Mouse (Mus musculus) kidney, adult 11 months (tissue): ENCODE measurements around the gene Olfr574.

Source experiments
- DNase-seq: peaks from one replicate; pipeline ENCODE4 v3.0.0; 2022

Olfr574 gene

GRCm38 (mm10) chr7:102948167-102948566, at the start of gene Olfr574:
TSS of gene Olfr574 (plus strand) at chr7:102948467.
- DNase-seq, result no peak

- no peak for DNase-seq
Observed at GRCm38 (mm10) chr7:102915261-102915660, 33.0 kb upstream of the Olfr574 start.

- no peak for DNase-seq
Observed at GRCm38 (mm10) chr7:102916405-102916804, 31.9 kb upstream of the Olfr574 start.

GRCm38 (mm10) chr7:102917032-102917875, 31.0 kb upstream of the Olfr574 start, which contains the start of gene Olfr571:
TSS of gene Olfr571 (minus strand) at chr7:102917536.
- no peak for DNase-seq

- DNase-seq, result no peak
Observed at GRCm38 (mm10) chr7:102919632-102920031, 28.6 kb upstream of the Olfr574 start.

- no peak for DNase-seq
Observed at GRCm38 (mm10) chr7:102924109-102924508, 24.2 kb upstream of the Olfr574 start, which contains the start of gene Olfr572. TSS of gene Olfr572 (plus strand) at chr7:102924409.

GRCm38 (mm10) chr7:102927105-102927504, 21.2 kb upstream of the Olfr574 start:
- DNase-seq, result no peak

GRCm38 (mm10) chr7:102942475-102942874, 5.8 kb upstream of the Olfr574 start, which contains the start of gene Olfr573-ps1:
TSS of gene Olfr573-ps1 (minus strand) at chr7:102942575.
- no peak for DNase-seq

- DNase-seq, result no peak
Observed at GRCm38 (mm10) chr7:102943417-102943816, 4.8 kb upstream of the Olfr574 start.

- no peak for DNase-seq
Observed at GRCm38 (mm10) chr7:102950732-102951131, 2.5 kb downstream of the Olfr574 start.

GRCm38 (mm10) chr7:102958137-102958536, 9.9 kb downstream of the Olfr574 start:
- no peak for DNase-seq

GRCm38 (mm10) chr7:102958593-102958992, 10.3 kb downstream of the Olfr574 start, which contains the start of gene Olfr575:
TSS of gene Olfr575 (minus strand) at chr7:102958775.
- DNase-seq, result no peak

- no peak for DNase-seq
Observed at GRCm38 (mm10) chr7:102962360-102962759, 14.1 kb downstream of the Olfr574 start, which contains the start of gene Olfr576. TSS of gene Olfr576 (plus strand) at chr7:102962660.

GRCm38 (mm10) chr7:102974399-102974798, 26.1 kb downstream of the Olfr574 start:
- no peak for DNase-seq

- no peak for DNase-seq
Observed at GRCm38 (mm10) chr7:102975843-102976242, 27.6 kb downstream of the Olfr574 start, which contains the start of gene Olfr577. TSS of gene Olfr577 (minus strand) at chr7:102975943.

- no peak for DNase-seq
Observed at GRCm38 (mm10) chr7:102989224-102989623, 41.0 kb downstream of the Olfr574 start, which contains the start of gene Olfr578. TSS of gene Olfr578 (minus strand) at chr7:102989324.
